Mouse (Mus musculus) cerebellum, adult 8-10 months (tissue): ENCODE data around the gene Bbof1.

Experiments used
- DNase-seq: peaks from one replicate; pipeline ENCODE4 v3.0.0; 2022

Bbof1 gene

GRCm38 (mm10) chr12:84400653-84401052 is 8.2 kb upstream of the Bbof1 start:
- DNase-seq: no peak

GRCm38 (mm10) chr12:84402923-84403322 is 5.9 kb upstream of the Bbof1 start:
- DNase-seq: no peak

- DNase-seq: no peak
These were observed 4.3 kb upstream of the Bbof1 start for GRCm38 (mm10) chr12:84404541-84404940.

- DNase-seq: no peak
These were observed 1.6 kb upstream of the Bbof1 start for GRCm38 (mm10) chr12:84407259-84407658.

- DNase-seq: peak; percentile 41
These were observed 725 bp upstream of the Bbof1 start for GRCm38 (mm10) chr12:84407874-84408818.

- DNase-seq: peak; percentile 74
These were observed 8.1 kb downstream of the Bbof1 start, which contains the start of gene Rnf113a2 for GRCm38 (mm10) chr12:84416834-84417604. Gene Rnf113a2 (plus strand): TSS chr12:84417196.

- no peak for DNase-seq
These were observed 8.7 kb downstream of the Bbof1 start for GRCm38 (mm10) chr12:84417605-84417922.

- DNase-seq: no peak
These were observed 15.1 kb downstream of the Bbof1 start for GRCm38 (mm10) chr12:84423990-84424389.

GRCm38 (mm10) chr12:84429825-84430224 is 21.0 kb downstream of the Bbof1 start:
- DNase-seq: no peak

- no peak for DNase-seq
These were observed 29.8 kb downstream of the Bbof1 start for GRCm38 (mm10) chr12:84438697-84439096.

GRCm38 (mm10) chr12:84442526-84442925 is 33.7 kb downstream of the Bbof1 start:
- DNase-seq: no peak

GRCm38 (mm10) chr12:84447386-84447785 is 38.5 kb downstream of the Bbof1 start:
- DNase-seq: no peak

- no peak for DNase-seq
These were observed 39.3 kb downstream of the Bbof1 start for GRCm38 (mm10) chr12:84448181-84448580.

- DNase-seq: no peak
These were observed 41.0 kb downstream of the Bbof1 start for GRCm38 (mm10) chr12:84449887-84450286.

- DNase-seq: no peak
These were observed 41.5 kb downstream of the Bbof1 start for GRCm38 (mm10) chr12:84450351-84450717.

GRCm38 (mm10) chr12:84450718-84451646 is 42.1 kb downstream of the Bbof1 start, which contains the start of the genes Aldh6a1 and Lin52:
Gene Aldh6a1 (minus strand): TSS chr12:84451004.
Gene Lin52 (plus strand): TSS chr12:84451422.
- DNase-seq: peak; percentile 94

- DNase-seq: no peak
These were observed 42.9 kb downstream of the Bbof1 start for GRCm38 (mm10) chr12:84451801-84452200.

- DNase-seq: no peak
These were observed 48.0 kb downstream of the Bbof1 start for GRCm38 (mm10) chr12:84456911-84457310.

GRCm38 (mm10) chr12:84459845-84460244 is 51.0 kb downstream of the Bbof1 start:
- DNase-seq: no peak

GRCm38 (mm10) chr12:84461416-84461815 is 52.5 kb downstream of the Bbof1 start:
- DNase-seq: no peak

GRCm38 (mm10) chr12:84462856-84463255 is 54.0 kb downstream of the Bbof1 start:
- no peak for DNase-seq

GRCm38 (mm10) chr12:84468701-84469100 is 59.8 kb downstream of the Bbof1 start:
- no peak for DNase-seq

- no peak for DNase-seq
These were observed 70.1 kb downstream of the Bbof1 start for GRCm38 (mm10) chr12:84478937-84479336.
